In genomic region chr5:140649101-140649667, GRCm38 (mm10) we compare ENCODE assay signal across 8 mouse cellular contexts. TPM values are rescaled to one million over a fixed set of nuclear protein-coding genes. Genes with fewer than 3 reads are reported as not detected.
DNase-seq lines count a peak whose midpoint lies in the region; ATAC-seq and TF ChIP-seq lines count a peak whose summit lies in the region.

No protein-coding gene starts in this region.

- no peaks in the 10 kb centered on the region for H3K9me3 ChIP-seq in heart, embryonic 11.5 days (replicated peaks; ENCODE audit: control insufficient read depth, low read length)
- H3K9me3 ChIP-seq in kidney, embryonic 15.5 days (replicated peaks), result no peaks in the 10 kb centered on the region

- H3K27me3 ChIP-seq in heart, embryonic 11.5 days (ENCODE audit: control insufficient read depth, insufficient read depth, low read length), result no peaks in the 10 kb centered on the region
- H3K27me3 ChIP-seq in kidney, embryonic 15.5 days, result no peaks in the 10 kb centered on the region

- H3K27ac ChIP-seq in heart, embryonic 11.5 days (ENCODE audit: low read depth, low read length), result 0 out of 2 replicates have a peak overlapping the region, but pooled peaks have one; percentile 2
- H3K27ac ChIP-seq in kidney, embryonic 15.5 days, result peak overlapping the region; percentile 80

- H3K4me3 ChIP-seq in heart, embryonic 11.5 days (ENCODE audit: low read depth, low read length), result peak overlapping the region; percentile 91
- peak overlapping the region; percentile 82 for H3K4me3 ChIP-seq in kidney, embryonic 15.5 days (replicated peaks)

- no peaks in the 10 kb centered on the region for H3K36me3 ChIP-seq in heart, embryonic 11.5 days (ENCODE audit: control insufficient read depth, insufficient read depth, low read length)
- peaks cover 10% of the 10 kb centered on the region for H3K36me3 ChIP-seq in kidney, embryonic 15.5 days

- WGBS in heart, embryonic 11.5 days (ENCODE audit: insufficient replicate concordance), result 2% methylated on average over 25 of the region's 26 CpGs
- WGBS in kidney, embryonic 15.5 days, result 2% methylated on average over 26 of the region's 26 CpGs

- peak; percentile 98 for DNase-seq in CD4-positive, CD25-positive, alpha-beta regulatory T cell, adult 2 months (ENCODE audit: low read depth, low spot score)
- DNase-seq in brain, embryonic 14.5 days (ENCODE audit: low read depth), result peak; percentile 99
- DNase-seq in liver, result peak; percentile 100
- DNase-seq in monocyte, adult 2 months (ENCODE audit: low read depth in 1 of 2, low spot score in 2 of 2), result peak; percentile 74 to 89
- DNase-seq in spleen, postnatal 14 days (ENCODE audit: low spot score in 2 of 2), result peak; percentile 96 to 97

- peak; percentile 88 for ATAC-seq in erythroblast, adult 5-6 weeks (replicated peaks; ENCODE audit: low FRiP score, poor library complexity, severe bottlenecking)
- ATAC-seq in heart, embryonic 11.5 days (replicated peaks; ENCODE audit: insufficient number of reproducible peaks, low FRiP score, low TSS enrichment), result peak; percentile 94
- peak; percentile 93 for ATAC-seq in kidney, embryonic 15.5 days (replicated peaks; ENCODE audit: low FRiP score)

- peak overlapping the region; percentile 60 for H3K4me2 ChIP-seq in heart, embryonic 11.5 days
- H3K4me2 ChIP-seq in kidney, embryonic 15.5 days, result peak overlapping the region; percentile 77

- peak overlapping the region; percentile 2; the same call in 1 of the 2 replicates for H3K9ac ChIP-seq in heart, embryonic 11.5 days (ENCODE audit: low read depth, low read length)
- H3K9ac ChIP-seq in kidney, embryonic 15.5 days, result peak overlapping the region; percentile 40; the same call in 1 of the 2 replicates

- no peak for TF ChIP-seq CTCF in brain, embryonic 14.5 days (IDR thresholded peaks at IDR 0.05; ENCODE audit: borderline replicate concordance, extremely low read depth, insufficient read depth, insufficient read length)

- H3K4me1 ChIP-seq in heart, embryonic 11.5 days (ENCODE audit: control insufficient read depth, insufficient read depth, low read length), result peaks cover 38% of the 10 kb centered on the region
- H3K4me1 ChIP-seq in kidney, embryonic 15.5 days, result peaks cover 60% of the 10 kb centered on the region

- TF ChIP-seq POLR2A in brain, embryonic 14.5 days (IDR thresholded peaks at IDR 0.05; ENCODE audit: borderline replicate concordance, extremely low read depth, insufficient read depth, insufficient read length, poor library complexity, severe bottlenecking), result peak; percentile 21; the same call in 1 of the 2 replicates

RNA-seq across cellular contexts. Expression of gene Ttyh3, which starts 0.4 kb away (rescaled TPM):
- polyA plus RNA-seq in brain, embryonic 14.5 days (2012; rRNA removed), result 164 and 280 TPM in 2 replicates
- 17.9 and 18.8 TPM in 2 replicates for total RNA-seq in erythroblast, adult 5-6 weeks (2015; ENCODE audit: low replicate concordance)
- 3.7 and 7.0 TPM in 2 replicates for total RNA-seq in erythroblast, adult 5-6 weeks (2017; ENCODE audit: low replicate concordance)
- polyA plus RNA-seq in heart, embryonic 11.5 days (2014; fragmentation: Nextera tagmentation; extraction: Ambion mirVana), result 26.7 and 28.8 TPM in 2 replicates
- polyA plus RNA-seq in kidney, embryonic 15.5 days (2015; fragmentation: Nextera tagmentation; extraction: Ambion mirVana), result 32.3 and 39.9 TPM in 2 replicates

RNA-seq across cellular contexts. Expression of gene Lfng, which starts 42.1 kb away (rescaled TPM):
- polyA plus RNA-seq in brain, embryonic 14.5 days (2012; rRNA removed), result 55.8 and 73.4 TPM in 2 replicates
- total RNA-seq in erythroblast, adult 5-6 weeks (2015; ENCODE audit: low replicate concordance), result 2.9 and 9.4 TPM in 2 replicates
- 4.4 and 9.9 TPM in 2 replicates for total RNA-seq in erythroblast, adult 5-6 weeks (2017; ENCODE audit: low replicate concordance)
- polyA plus RNA-seq in heart, embryonic 11.5 days (2014; fragmentation: Nextera tagmentation; extraction: Ambion mirVana), result 2.8 and 3.3 TPM in 2 replicates
- polyA plus RNA-seq in kidney, embryonic 15.5 days (2015; fragmentation: Nextera tagmentation; extraction: Ambion mirVana), result 32.3 and 34.5 TPM in 2 replicates

RNA-seq across cellular contexts. Expression of gene Iqce, which starts 53.0 kb away (rescaled TPM):
- 42.4 and 49.9 TPM in 2 replicates for polyA plus RNA-seq in brain, embryonic 14.5 days (2012; rRNA removed)
- 1.9 and 3.8 TPM in 2 replicates for total RNA-seq in erythroblast, adult 5-6 weeks (2015; ENCODE audit: low replicate concordance)
- total RNA-seq in erythroblast, adult 5-6 weeks (2017; ENCODE audit: low replicate concordance), result 2.9 and 3.0 TPM in 2 replicates
- 8.1 and 10.7 TPM in 2 replicates for polyA plus RNA-seq in heart, embryonic 11.5 days (2014; fragmentation: Nextera tagmentation; extraction: Ambion mirVana)
- 25.7 and 29.3 TPM in 2 replicates for polyA plus RNA-seq in kidney, embryonic 15.5 days (2015; fragmentation: Nextera tagmentation; extraction: Ambion mirVana)

RNA-seq across cellular contexts. Expression of gene Brat1, which starts 55.6 kb away (rescaled TPM):
- polyA plus RNA-seq in brain, embryonic 14.5 days (2012; rRNA removed), result 28.6 and 34.3 TPM in 2 replicates
- total RNA-seq in erythroblast, adult 5-6 weeks (2015; ENCODE audit: low replicate concordance), result 0.96 and 2.3 TPM in 2 replicates
- 2.2 and 2.8 TPM in 2 replicates for total RNA-seq in erythroblast, adult 5-6 weeks (2017; ENCODE audit: low replicate concordance)
- polyA plus RNA-seq in heart, embryonic 11.5 days (2014; fragmentation: Nextera tagmentation; extraction: Ambion mirVana), result 9.0 and 9.8 TPM in 2 replicates
- polyA plus RNA-seq in kidney, embryonic 15.5 days (2015; fragmentation: Nextera tagmentation; extraction: Ambion mirVana), result 21.5 and 25.0 TPM in 2 replicates

Comparison
In these comparisons a context has a peak if more than half of its experiments do, and no peak if none do; other contexts are left out.
1. Peak in every context shown above with its lines: DNase-seq, ATAC-seq, H3K4me3 ChIP-seq and H3K27ac ChIP-seq.